Mouse (Mus musculus) forelimb bud, embryonic 11.5 days (tissue): ENCODE measurements at regions not wholly inside any gene's neighbourhood (a gene's known extent, or its start where the extent isn't known, plus 50 kb on each side); places are given as distances from the start of the nearest gene placed in this dataset.

ENCODE experiments used
- DNase-seq: peaks from one replicate; pipeline ENCODE4 v3.0.0-alpha.2; 2012; ENCODE audit warnings: low read depth, low spot score

- no peak for DNase-seq
Observed at GRCm38 (mm10) chr1:64297343-64297742, 175.3 kb upstream of the Klf7 start.

GRCm38 (mm10) chr1:64295512-64295945 lies 173.4 kb upstream of the Klf7 start:
- DNase-seq, result no peak

- no peak for DNase-seq
Observed at GRCm38 (mm10) chr1:64295051-64295450, 173.0 kb upstream of the Klf7 start.

GRCm38 (mm10) chr1:64288812-64289447 lies 166.8 kb upstream of the Klf7 start:
- DNase-seq, result no peak

- no peak for DNase-seq
Observed at GRCm38 (mm10) chr1:64287068-64287467, 165.0 kb upstream of the Klf7 start.

GRCm38 (mm10) chr1:64284656-64285055 lies 162.6 kb upstream of the Klf7 start:
- no peak for DNase-seq

GRCm38 (mm10) chr1:64275865-64276264 lies 153.8 kb upstream of the Klf7 start:
- no peak for DNase-seq

GRCm38 (mm10) chr1:64275086-64275802 lies 153.2 kb upstream of the Klf7 start:
- no peak for DNase-seq

GRCm38 (mm10) chr1:64257237-64257636 lies 135.2 kb upstream of the Klf7 start:
- DNase-seq, result no peak

GRCm38 (mm10) chr1:64255554-64256295 lies 133.6 kb upstream of the Klf7 start:
- DNase-seq, result no peak

- no peak for DNase-seq
Observed at GRCm38 (mm10) chr1:64254673-64255072, 132.6 kb upstream of the Klf7 start.

GRCm38 (mm10) chr1:64253996-64254395 lies 131.9 kb upstream of the Klf7 start:
- DNase-seq, result no peak

GRCm38 (mm10) chr1:64242401-64242800 lies 120.3 kb upstream of the Klf7 start:
- DNase-seq, result no peak

- DNase-seq, result no peak
Observed at GRCm38 (mm10) chr1:64229654-64230053, 107.6 kb upstream of the Klf7 start.

- DNase-seq, result peak; percentile 10
Observed at GRCm38 (mm10) chr1:64226001-64226918, 104.2 kb upstream of the Klf7 start.

- no peak for DNase-seq
Observed at GRCm38 (mm10) chr1:64223779-64224687, 102.0 kb upstream of the Klf7 start.

GRCm38 (mm10) chr1:64222475-64222874 lies 100.4 kb upstream of the Klf7 start:
- DNase-seq, result no peak

- no peak for DNase-seq
Observed at GRCm38 (mm10) chr1:64220486-64220885, 98.4 kb upstream of the Klf7 start.

GRCm38 (mm10) chr1:64220040-64220439 lies 98.0 kb upstream of the Klf7 start:
- DNase-seq, result no peak

- no peak for DNase-seq
Observed at GRCm38 (mm10) chr1:64215646-64216045, 93.6 kb upstream of the Klf7 start.
